Mouse (Mus musculus): Measurements from ENCODE around the gene Mbd6.

The Mbd6 gene

DNA sequence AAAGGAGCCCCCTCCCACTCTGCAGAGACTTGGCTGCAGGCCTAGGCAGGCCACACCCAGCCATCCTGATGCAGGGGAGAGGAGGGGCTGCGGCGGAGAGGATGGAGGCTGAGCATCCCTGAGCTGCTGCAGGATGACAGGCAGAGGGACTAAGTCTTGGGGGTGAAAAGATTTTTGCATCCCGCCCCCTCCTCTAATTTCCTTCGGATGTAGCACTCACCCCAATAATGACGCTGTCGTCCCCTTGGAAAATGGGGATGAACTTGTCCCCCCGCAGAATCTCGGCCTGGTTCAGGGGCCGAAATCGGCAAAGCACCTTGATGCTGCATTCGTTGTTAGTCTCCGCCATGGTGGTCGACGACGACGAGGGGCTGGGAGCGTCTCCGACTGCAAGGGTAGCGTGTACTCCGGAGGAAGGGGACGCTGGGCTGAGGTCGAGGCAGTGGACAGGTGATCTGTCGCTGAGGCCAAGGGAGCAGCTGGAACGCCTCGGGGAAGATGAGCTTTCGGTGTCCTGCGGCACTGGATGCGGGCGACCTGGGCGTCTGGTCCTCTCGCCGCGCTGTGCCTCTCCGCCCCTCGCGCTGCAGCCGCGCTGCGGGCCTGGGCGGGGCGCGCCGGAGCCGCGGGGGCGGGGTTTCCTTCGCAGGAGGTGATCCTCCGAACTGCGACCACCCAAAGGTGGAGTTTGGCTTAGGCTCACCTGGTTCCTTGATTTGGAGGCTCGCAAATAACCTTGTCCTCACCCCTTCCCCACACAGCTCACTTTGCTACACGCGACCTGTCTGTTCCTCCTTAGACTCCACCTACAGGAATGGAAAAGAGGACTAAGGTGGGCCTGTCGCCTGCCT lies 26.0 kb downstream of the Mbd6 start, which contains the start of gene Kif5a:
Gene Kif5a, minus strand, starts transcription at position 801 of the 851 bp plus-strand sequence.
- no peak for DNase-seq (ENCODE audit: low read depth)

DNA sequence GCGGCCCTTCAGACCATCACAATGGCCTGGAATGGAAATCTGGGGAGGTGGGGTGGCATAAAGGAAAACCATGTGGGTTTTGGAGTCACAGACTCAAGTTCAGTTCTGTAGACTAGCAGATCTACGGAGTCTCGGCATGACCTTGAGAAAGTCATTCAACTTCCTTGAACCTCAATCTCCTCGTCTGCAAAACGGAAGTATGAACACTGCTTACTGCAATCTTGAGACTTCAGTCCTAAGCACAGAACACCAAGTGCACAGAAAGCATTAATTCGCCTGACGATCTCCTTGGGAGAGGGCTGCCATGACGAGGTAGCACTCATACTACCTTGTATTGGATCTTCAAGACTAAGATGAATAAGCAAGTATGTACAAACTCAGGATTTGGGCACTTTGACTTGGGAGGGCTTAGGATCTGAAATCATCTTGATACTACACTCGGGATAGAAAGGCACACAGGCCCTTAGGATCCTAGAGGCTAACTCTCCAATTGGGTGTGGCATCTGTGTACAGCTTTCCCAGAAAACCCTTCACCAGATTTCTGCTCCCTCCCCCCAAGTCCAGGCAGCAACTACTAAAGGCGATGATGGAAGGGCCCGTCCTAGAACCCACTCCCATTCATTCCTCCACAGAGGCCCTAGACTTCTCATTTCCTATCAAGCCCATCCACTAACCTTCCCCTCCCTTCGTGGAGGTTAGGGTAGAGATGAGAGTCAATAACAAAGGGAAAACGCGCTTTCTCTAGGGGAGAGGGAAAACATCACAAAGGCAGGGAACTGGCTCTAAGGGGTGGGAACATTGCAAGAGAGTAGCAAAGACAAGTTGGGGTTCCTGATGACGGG lies 26.9 kb downstream of the Mbd6 start:
- DNase-seq (ENCODE audit: low read depth), result peak; percentile 56

DNA sequence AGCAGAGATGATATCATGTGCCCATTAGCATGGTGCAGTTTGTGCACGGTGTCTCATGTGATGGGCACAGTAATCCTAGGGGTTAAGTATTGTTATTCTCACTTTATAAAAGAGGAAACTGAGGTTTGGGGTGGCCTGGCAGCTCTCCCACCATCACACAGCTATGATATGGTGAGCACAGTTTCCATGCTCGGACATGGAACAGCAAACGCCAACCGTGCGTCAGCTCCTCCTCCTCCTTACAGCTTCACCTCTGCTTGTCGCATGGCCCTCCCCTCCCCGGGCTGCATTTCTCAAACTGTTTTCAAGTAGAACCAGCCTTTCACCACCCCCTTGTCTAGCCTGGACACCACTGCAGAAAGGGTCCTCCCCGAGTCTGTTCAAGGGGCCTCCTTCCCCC lies 30.3 kb downstream of the Mbd6 start:
- DNase-seq (ENCODE audit: low read depth), result no peak

DNA sequence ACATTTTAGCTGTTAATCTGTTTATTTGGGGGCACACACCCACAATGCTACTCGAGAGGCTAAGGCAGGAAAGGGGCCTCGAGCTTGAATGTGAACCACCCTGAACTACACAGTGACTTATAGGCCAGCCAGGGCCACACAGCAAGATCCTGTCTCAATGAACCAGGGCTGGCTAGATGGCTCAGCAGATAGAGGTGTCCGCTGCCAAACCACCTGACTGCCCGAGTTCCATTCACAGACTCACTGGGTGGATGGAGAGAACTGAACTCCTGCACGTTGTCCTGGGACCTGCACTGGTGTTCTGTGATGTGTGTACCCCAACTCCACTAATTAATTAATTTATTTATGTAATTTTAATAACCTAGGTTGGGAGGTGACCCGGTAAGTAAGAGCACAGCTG lies 31.0 kb downstream of the Mbd6 start:
- DNase-seq (ENCODE audit: low read depth), result no peak

DNA sequence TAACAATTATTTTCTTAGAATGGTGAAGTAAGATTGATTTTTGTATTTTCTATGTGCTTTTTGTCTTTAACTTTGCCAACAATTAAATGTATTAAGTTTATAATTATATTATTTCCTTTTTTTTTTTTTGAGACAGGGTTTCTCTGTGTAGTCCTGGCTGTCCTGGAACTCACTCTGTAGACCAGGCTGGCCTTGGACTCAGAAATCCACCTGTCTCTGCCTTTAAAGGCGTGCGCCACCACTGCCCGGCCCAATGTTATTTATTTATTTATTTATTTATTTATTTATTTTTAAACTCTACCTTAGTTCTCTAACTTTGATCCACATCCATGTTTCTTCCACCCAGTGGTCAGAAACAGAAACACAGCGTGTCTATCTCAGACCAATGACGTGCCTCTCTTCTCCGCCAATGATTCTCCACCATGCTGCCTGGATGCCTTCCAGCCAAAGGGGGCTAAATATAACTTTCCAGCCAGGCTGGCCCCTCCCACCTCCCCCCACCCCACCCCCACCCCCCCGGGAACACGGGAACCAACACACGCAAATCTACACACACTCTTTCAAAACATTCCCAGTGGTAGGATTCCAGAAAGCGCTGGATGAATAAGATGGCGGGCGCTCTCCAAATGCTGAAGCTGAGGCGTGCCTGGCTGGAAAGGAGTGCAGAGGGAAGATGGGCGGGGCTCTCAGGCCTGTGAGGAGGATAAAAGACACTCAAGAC lies 33.0 kb downstream of the Mbd6 start:
- no peak for DNase-seq (ENCODE audit: low read depth)

DNA sequence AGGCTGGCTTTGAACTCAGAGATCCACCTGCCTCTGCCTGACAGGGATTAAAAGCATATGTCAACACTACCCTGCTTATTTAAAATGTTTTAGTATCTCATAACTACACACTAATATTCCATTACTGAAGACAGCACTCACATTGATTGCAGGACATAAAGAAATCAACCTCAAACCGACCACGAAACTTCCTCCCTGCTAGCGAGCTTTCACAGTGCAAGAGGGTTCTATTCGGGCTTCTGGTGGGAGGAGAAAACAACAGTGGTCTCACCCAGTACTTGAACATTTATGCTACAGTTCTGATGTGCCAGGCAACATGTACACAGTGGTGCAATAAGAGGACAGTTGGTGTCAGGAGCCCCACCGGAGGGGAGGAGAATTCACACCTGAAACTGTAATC lies 38.0 kb downstream of the Mbd6 start:
- peak; percentile 59 for DNase-seq (ENCODE audit: low read depth)

DNA sequence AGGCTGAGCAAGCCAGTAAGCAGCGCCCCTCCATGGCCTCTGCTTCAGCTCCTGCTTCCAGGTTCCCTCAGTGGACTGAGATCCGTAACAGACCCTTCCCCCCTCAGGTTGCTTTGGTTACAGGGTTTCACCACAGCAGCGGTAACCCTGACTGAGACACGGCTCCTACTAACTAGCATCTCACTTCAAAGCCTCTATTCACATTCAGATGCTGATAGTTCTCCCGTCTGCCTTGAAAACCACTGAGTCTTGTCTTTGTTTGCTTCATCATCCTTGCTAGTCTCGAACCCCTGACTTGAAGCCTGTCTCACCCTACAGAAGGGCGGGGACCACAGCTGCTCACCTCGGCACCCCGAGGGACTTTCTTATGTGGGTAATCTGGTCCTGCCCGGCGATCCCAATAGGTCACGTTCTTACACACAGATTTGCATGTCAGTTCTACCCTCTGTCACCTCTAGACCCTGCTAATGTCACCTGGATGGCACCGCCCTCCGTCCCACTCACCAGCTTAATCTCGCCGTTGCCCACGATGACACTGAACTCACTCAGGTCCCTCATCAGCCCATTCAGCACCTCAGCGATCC lies 50.5 kb downstream of the Mbd6 start:
- DNase-seq (ENCODE audit: low read depth), result no peak

DNA sequence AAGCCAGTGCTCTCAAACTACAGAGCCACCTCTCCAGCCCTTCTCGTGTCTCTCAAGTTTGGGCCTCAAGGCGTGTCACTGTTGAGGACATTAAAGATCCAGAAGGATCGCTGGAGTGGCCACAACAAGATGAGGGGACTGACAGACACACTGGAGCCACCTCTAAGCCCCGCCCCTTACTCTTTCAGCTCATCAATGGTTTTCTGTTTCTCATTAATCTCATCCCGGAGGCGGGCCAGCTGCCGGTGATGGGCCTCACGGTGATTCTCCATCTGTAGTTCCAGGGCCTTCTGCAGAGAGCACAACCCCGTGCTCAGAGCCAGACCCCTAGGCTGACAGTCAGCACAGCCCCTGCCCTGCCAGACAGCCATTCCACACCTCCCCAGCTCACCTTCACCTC lies 52.3 kb downstream of the Mbd6 start:
- DNase-seq (ENCODE audit: low read depth), result no peak

DNA sequence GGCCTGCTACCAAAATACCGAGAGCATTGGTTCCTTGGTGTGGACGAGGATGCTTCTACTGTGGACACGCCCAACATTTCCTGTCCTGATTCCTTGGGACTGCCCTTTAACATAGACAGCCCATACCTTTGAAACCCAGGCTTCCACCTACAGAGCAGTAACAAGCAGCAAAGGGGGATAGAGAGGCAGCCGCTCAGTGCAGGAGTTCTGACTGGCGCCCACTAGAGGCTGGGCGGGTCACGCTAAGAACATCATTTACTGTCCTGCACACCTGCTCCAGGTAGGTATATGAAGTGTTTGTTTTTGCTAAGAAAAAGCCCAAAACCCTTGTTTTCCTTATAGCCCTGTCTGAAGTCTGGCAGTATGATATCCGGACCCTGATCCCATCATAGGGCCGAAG lies 55.7 kb downstream of the Mbd6 start:
- DNase-seq (ENCODE audit: low read depth), result peak; percentile 42
